Mouse (Mus musculus): Measurements from ENCODE around the gene Swi5.

GRCm38 (mm10) chr2:32253352-32253751 is 34.5 kb downstream of the Swi5 start:
- no peak for TF ChIP-seq POLR2AphosphoS2 (IDR thresholded peaks at IDR 0.05; ENCODE audit: low read length)
- TF ChIP-seq CTCF (IDR thresholded peaks at IDR 0.05 in 2 of 3, conservative IDR thresholded peaks at IDR 0.05 in 1 of 3; ENCODE audit: control insufficient read depth in 1 of 3, insufficient read depth in 1 of 3, low read depth in 2 of 3, low read length in 3 of 3, poor library complexity in 1 of 3, severe bottlenecking in 1 of 3): no peak
- no peak for TF ChIP-seq MAFK (IDR thresholded peaks at IDR 0.05; ENCODE audit: borderline replicate concordance, low read depth, low read length)
- no peak for TF ChIP-seq ZNF384 (IDR thresholded peaks at IDR 0.05; ENCODE audit: low read depth, low read length)
